Mouse (Mus musculus): Measurements from ENCODE around the gene Slc15a4. TPM values are rescaled to one million over a fixed set of nuclear protein-coding genes. Genes with fewer than 3 reads are reported as not detected.

Slc15a4 gene
- total RNA-seq, 2 experiments from 2014 or later: 24.4 to 26.8 TPM

DNA sequence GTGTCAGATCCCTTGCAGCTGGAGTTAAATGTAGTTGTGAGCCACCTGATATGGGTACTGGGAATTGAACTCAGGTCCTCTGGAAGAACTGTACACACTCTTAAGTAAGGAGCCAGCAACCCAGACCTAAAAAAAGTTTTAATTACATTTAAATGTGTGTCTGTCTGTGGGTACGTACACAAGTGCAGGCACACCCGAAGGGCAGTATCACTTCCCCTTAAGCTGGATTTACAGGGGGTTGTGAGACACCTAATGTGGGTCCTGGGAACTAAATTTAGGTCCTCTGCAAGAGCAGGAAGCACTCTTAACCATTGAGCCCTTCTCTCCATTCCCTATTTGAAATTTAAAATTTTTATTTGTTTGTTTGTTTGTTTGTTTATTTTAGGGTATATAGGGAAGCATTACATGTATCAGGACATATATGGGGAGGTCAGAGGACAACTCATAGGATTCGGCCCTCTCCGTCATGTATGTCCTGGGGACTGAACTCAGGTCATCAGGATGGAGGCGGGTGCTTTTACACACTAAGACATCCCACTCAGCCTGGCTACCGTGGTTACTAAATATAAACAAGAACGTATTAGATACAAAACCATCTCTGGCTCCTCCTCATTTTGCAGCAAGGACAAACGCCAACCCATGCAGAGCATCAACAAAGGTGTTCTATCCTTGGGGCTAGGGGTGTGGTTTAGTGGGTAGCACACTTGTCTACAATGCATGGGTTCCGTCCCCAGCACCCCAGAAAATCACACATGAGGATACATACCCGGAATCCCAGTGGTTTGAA lies 8.1 kb downstream of the Slc15a4 start:
- DNase-seq (ENCODE audit: low spot score in 2 of 2): no peak

DNA sequence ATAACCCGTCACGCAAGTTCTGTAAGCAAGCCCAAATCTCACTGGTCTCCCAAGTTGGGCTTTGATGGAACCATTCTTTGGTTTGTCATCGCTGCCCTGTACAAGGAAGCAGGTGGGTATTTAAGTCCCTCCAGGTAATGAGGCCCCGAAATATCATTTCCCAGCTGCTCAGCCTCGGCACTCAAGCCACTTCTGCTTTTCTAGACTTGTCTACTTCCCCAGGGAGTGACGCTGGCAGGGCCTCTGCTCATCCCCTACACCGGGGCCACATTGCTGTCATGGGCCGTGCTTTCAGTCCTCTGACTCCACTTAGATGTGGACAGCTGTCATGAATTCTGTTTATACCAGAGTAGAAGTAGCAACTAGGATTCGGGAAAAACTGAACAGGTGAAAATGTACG lies 11.6 kb downstream of the Slc15a4 start:
- no peak for DNase-seq (ENCODE audit: low spot score in 2 of 2)

DNA sequence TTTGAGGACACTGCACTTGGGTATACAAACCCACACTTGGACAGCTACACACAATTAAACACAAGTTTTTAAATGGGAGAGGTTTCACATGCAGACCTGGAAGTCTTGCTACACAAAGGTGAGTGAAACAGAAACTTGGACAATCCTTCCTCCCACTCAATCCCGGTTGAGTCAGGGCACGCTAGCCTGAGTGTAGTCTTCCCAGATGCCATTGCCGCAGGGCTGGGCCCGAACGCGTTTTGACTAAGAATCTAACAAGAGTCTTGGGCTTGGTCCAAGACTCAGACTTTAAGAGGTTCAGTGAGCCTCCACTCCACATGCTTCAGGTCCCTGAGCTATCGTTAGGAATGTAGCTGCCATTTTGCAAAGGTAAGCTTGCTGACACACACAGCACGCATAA lies 12.3 kb downstream of the Slc15a4 start:
- DNase-seq (ENCODE audit: low spot score in 2 of 2): no peak

DNA sequence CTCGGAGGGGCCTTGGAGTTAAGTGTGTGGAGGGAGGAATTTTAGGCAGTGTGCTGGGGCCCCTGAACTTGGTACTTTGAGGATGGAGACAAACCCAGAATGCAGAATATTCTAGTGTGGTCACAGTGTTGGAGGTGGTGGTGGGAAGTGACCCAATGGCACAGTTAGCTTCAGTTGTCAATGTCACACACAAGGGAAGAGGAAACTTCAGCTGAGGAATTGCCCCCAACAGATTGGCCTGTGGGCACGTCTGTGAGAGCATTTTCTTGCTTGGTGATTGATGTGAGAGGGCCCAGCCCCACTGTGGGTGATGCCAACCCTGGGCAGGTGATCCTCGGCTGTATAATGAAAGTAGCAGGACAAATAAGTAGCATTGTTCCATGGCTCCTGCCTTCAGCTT lies 13.9 kb downstream of the Slc15a4 start:
- no peak for DNase-seq (ENCODE audit: low spot score in 2 of 2)

DNA sequence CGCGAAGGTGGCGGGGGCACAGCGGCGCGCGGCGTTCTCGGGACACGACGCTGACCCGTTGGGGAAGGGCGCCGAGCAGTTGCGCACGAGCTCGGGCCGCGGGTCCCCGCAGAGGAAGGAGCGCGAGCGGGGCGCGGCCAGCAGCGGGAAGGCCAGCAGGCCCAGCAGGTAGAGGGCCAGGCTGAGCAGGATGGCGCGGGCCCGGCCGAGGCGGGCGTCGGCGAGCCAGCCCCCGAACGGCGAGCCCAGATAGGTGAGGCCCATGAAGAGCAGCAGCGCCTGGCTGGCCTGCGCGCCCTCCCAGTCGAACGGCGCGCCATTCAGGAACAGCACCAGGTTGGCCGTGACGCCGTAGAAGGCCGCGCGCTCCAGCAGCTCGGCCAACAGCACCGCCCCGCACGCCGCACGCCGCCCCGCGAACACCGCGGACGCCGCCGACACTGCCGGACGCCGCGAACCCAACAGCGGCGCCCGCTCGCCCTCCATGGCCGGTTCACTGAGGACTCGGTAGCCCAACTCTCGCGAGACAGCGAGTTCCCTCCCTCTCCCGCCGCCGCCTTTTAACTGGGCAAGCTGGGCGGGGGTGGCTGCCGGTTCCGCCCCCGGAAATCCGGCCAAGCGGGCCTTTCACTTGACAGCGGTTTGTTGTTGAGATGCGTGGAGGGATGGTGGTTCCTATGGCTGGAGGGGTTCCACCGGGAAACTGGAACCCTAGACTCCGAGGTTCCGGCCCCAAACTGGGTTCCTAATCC lies 15.6 kb downstream of the Slc15a4 start:
- DNase-seq (ENCODE audit: low spot score in 2 of 2): peak; percentile 98

DNA sequence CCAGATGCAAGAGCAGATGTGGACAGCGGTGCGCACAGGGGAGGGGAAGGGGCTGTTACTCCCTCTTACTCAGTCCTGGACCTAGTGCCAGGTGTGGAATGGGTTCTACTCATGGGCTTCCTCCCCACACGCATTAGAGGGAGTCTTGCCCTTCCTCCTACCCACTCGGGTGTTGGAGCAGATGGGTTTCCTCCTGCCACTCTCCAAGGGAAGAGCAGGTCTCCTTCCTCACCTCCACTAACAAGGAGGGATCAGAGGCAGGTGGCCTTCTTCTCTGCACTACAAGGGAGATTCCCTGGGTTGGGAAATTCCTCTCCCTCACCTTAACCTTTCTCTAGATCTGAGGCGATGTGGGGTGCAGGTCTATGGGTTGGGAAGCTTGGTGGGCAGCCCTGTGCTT lies 16.5 kb downstream of the Slc15a4 start:
- DNase-seq (ENCODE audit: low spot score in 2 of 2): no peak

DNA sequence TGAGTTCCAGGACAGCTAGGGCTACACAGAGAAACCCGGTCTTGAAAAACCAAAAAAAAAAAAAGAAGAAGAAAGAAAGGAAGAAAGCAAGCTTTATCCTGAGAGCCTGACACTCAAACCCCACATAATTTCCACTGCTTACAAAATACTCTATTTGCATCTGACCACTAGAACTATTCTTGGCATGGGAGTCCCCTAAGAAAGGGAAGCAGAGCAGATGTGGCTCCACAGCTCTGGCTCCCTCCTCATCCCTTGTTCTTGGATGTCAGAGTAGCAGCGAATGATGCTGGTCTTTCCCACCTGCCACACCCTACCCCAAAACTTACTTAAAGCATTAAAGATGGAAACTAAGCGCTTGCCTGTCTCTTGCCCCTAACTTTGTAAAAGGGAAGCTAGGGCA lies 17.2 kb downstream of the Slc15a4 start:
- no peak for DNase-seq (ENCODE audit: low spot score in 2 of 2)

DNA sequence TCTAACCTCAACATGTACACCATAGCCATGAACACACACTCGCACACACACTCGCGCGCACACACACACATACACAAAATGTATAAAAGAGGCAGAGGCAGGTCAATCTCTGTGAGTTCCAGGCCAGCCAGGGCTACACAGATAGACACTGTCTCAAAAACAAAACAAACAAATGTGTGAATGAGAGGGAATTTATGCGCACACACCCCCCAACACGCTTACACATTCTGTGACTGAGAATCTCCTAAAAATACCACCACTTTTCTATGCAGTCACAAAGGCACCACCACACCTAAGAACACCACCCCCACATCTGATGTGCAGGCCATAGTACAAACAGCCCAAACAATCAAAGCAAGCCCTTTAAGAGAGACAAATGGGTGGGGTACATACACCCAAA lies 20.3 kb downstream of the Slc15a4 start:
- DNase-seq (ENCODE audit: low spot score in 2 of 2): no peak

DNA sequence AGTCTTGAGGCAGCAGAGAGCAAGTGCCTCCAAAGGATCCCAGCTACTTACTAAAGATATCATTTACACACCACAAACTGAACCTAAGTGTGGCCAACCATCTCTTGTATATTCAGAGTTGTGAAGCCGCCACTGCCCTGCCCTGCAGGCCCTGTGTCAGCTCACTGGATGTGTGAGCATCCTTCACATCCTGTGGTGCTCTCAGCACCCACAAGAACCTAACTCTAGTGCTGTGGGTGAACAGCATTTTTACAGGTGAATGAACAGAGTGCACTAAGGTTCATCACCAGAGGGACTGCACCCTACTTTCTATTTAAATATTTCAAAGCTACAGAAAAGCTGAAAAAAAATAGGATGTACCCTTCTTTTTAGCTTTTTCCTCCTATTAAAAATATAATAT lies 20.8 kb downstream of the Slc15a4 start:
- no peak for DNase-seq (ENCODE audit: low spot score in 2 of 2)

DNA sequence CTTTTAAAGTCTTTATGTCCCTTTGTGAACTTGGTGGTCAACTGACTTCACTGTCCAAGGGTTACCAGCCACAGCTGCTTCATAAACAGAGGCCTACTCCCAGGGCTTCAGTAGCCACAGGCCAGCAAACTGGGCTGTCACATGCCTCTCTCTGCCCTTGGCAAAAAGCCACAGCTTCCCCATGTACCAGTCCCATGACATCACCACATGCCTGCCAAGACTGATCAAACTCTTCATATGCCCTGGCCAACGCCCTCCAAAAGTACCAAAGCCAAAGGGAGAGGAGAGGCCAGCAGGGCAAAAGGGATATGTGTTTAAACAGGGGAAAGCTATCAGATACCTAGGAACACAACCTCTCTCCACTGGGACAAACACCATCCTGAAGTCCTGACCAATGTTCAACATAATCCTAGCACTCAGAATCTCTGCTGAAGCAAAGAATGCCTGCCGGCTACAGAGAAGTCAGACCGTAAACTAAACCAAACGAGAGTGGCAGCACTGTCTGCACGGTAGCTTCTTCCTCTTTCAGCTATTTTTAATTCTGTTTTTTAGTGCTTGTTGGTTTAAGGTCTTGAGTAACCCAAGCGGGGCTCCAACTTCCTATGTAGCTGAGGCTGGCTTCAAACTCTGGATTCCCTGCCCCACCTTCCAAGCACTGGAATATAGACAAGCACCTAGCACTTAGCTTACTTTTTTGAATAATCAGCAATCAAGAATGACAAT lies 21.7 kb downstream of the Slc15a4 start:
- peak in 1 of 2 experiments; percentile 34 for DNase-seq (ENCODE audit: low spot score in 2 of 2)

DNA sequence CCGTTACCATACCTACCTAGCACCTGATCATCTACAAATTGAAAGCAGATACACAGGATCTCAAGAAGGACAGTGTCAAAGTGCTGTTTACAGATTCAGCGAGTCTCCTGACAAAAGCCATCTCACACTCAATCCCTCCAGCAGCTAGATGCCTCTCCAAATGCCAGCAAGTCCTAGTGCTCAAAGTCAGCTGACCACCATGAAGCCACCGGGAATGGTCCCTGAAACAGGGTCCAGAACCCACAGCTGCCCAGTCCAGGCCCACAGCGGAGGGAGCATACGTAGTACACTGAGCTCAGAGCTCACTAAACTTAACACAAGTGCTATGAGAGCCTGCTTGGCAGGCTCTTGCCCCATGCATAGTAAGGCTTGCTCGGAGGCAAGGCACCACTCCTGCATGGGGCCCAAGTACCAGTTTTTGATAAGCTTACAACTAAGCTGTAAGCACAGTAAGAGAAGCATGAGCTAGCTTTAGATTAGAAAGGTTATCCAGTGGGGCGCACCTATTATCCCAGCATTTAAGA lies 23.4 kb downstream of the Slc15a4 start:
- DNase-seq (ENCODE audit: low spot score in 2 of 2): no peak

DNA sequence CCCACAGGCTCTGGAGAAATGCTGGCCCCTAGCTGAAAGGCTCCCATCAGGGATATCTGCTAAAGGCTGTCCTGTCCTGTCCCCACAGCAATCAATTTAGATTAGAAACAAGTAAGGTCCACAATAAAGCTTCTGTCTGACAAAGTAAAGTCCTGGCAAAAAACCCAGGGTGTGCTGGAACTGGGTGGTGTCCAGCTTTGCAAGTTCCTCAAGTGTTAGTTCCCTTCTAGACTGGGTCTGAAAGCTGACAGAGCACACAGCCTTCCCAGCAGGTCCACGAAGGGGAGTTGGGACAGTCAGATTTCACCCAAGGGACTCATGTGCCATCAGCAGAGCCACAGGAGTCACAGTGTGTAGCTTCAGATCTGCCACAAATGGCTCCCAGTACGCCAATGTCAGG lies 25.2 kb downstream of the Slc15a4 start:
- DNase-seq (ENCODE audit: low spot score in 2 of 2): no peak

DNA sequence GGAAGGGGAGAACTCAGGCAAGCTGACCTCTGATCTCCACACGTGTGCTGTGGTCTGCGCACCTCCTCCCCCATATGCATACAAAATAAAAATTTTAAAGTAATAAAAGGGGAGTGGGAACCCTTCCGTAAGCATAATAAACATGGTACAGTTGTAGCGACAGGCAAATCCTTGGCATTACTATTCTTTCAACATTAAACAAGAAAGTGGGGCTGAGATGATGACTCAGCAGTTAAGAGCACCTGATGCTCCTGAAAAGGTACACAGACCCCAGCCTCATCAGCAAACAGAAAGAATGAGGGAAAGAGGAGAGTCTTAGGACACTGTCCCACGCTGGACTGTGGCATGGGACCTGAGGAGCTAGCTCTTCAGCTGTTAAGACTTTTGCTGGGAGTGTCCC lies 29.7 kb downstream of the Slc15a4 start:
- DNase-seq (ENCODE audit: low spot score in 2 of 2): no peak

DNA sequence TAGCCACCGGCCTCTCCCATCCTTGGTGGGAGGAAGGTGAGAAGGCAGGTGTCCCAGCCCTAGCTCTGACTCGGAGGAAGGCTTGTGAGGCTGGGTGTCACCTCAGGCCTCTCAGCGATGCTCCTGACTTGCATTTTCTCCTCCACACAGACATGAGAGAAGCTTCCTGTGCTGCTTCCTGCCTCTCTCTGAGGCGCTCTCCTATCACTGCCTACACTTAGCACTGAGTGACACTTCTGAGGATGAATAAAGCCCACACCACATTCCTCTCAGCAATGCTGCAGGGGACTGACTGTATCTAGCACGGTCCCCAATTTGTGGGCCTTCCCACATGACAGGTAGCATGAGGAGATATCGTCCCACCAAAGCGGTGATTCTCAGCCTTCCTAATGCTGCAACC lies 35.8 kb downstream of the Slc15a4 start:
- DNase-seq (ENCODE audit: low spot score in 2 of 2): no peak

DNA sequence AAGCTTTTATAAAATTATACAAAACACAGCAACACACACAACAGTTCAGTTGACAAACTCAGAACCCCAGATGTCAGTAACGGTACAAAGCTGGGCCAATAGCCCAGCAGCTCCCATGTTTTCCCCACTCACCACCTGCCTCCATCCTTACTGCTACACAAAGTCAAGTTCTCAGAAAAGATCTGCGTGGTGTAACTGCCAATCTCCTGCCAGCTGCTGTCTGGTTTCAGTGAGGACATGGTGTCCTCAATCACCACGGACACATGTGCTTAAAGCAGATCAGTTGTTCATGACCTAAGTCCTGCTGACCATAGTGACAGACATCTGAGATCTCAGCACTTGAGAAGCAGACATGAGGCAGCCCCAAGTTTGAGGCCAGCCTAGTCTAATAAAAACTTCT lies 37.0 kb downstream of the Slc15a4 start:
- DNase-seq (ENCODE audit: low spot score in 2 of 2): peak in 1 of 2 experiments; percentile 30

DNA sequence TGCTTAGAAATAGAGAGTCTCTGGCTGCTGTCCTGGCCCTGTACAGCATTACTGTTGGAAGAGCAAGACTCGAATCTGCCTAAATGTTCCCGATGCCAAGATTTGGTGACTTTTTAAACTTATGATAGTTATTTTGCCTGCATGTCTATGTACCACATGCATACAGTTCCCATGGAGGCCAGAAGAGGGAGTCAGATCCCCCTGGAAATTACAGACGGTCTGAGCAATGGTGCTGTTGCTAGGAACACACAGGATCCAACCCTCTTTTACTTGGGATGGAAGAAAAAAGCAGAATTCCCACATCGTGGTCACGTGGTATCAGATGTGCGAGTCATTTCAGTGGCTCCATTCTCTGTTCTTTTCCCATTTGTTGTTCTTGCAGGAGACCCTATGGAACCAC lies 39.8 kb downstream of the Slc15a4 start:
- DNase-seq (ENCODE audit: low spot score in 2 of 2): peak; percentile 39 to 58

DNA sequence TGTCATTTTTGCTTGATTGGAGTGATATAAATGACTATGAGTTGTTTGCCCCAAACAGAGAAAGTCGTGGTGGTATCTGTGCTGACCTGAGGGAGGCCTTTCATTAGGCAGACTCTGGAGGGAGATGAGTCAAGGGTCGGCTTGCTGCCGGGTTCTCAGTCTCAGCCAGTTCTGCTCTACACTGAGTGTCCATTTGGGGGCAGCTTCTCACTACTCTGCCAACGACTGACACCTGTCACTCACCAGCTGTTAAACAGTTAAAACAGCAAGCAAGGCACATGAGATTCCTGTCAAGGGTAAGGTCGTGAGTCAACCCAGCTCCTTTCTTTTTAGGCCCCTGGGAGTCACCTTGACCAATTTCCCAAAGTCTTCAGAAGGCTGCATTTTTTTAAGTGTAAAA lies 40.3 kb downstream of the Slc15a4 start:
- DNase-seq (ENCODE audit: low spot score in 2 of 2): no peak

DNA sequence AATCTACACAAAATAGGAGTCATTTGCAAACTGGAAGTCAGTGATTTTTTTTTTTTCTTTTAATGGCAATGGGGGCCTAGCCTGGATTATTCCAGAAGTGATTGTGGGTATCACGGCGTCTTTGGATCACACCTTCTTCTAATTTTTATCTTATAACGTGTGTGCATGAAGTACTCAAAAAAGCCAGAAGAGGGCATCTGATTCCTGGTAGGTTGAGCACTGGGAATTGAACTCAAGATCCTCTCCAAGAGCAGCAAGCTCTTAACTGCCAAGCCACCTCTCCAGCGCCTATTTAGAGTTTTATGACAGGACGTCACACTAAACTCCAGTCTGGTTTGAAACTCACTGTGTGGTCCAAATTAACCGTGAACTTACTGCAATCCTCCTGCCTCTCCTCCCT lies 44.8 kb downstream of the Slc15a4 start:
- DNase-seq (ENCODE audit: low spot score in 2 of 2): no peak

DNA sequence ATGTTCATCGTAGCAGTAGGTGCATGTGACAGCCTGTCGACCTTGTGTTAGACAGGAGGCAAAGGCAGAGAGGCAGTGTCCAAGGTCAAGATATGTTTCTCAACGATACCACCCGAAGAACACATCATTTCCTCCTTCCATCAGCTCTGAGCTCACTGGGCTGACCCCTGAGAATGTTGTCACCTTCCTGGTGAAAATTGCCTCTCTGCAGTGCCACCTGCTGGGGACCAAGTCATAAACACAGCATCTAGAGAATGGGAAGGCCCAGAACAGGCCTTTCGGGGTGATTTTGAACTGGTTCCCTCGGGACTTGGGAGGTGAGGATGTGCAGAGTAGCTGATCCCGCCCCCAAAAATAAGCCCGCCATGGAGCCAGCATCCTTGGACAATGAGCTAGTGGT lies 49.0 kb downstream of the Slc15a4 start:
- peak; percentile 20 to 24 for DNase-seq (ENCODE audit: low spot score in 2 of 2)

DNA sequence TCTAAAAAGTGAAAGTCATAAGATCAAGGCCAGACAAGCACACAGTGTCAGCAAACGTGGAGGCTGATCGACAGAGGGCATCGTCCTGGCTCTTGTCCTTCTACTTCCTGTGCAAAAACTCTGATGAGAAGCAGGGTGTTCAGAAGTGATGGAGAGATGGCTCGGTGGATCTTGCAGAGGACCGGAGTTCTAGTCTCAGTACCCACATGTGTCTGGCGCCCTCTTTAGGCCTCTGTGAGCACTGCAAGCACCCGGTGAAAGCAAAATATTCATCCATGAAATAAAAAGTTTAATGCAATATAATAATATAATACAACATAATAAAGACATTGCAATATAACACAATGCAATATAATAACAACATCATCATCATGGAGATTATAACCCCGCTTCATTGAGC lies 55.3 kb downstream of the Slc15a4 start:
- DNase-seq (ENCODE audit: low spot score in 2 of 2): no peak

DNA sequence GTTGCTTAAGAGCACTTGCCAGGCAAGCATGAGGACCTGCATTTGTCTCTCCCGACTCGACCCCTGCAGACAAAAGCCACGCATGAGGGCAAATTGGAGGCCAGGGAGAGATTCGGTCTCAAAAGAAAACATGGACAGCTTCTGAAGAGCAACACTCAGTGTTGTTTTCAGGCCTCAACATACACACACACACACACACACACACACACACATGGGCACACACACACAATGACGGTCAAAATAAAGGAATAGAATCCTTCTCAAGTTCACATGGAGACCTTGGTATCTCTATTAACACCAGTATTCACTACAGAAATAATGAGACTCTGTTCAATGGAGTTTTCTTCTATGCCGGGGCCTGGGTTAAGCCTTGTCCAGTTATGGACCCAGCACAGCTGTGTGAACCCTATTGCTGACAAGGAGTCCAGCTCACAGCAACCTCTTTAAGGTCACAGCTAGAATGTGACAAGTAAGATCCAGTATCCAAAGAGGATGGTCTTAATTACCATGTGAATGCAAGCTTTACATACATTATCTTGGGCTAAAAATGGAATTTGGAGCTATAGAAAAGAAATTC lies 65.4 kb downstream of the Slc15a4 start:
- no peak for DNase-seq (ENCODE audit: low spot score in 2 of 2)

DNA sequence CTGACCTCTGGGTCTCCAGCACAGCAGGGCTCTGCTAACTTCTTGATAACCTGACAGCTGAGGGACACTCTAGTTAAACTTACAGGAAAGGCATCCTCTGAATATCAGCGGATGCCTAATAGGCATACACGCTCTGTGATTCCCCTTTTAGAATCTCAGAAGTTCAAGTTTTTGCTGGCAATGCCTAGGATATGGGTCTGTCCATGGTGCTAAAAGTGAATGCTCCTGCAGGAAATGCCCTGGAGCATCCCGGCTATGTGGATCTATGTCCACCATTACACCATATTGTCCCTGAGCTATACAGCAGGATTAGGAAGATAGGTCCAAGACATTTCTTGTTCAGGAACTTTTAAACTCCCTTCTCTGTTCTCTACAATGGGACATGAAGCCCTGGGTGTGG lies 71.6 kb downstream of the Slc15a4 start:
- DNase-seq (ENCODE audit: low spot score in 2 of 2): no peak

Data from left cerebral cortex, adult 18-20 months (tissue).